Mouse (Mus musculus): Measurements from ENCODE around the gene Tktl2. TPM values are rescaled to one million over a fixed set of nuclear protein-coding genes. Genes with fewer than 3 reads are reported as not detected.

Tktl2 gene
- not detected in 2 replicates for polyA plus RNA-seq (2016; fragmentation: Nextera tagmentation; extraction: Ambion mirVana)

- Histone ChIP-seq H3K4me1 (no peaks in the 10 kb centered on the region), H3K4me3 (no peak within 1 kb of the TSS), H3K36me3 (replicated peaks) (no peaks in the 10 kb centered on the region), H3K9me3 (no peaks in the 10 kb centered on the region; the same call in 1 of the 2 replicates), H3K27ac (no peak within 1 kb of the TSS), H3K27me3 (ENCODE audit: poor library complexity, severe bottlenecking) (no peaks in the 10 kb centered on the region)
- WGBS, result 97% methylated on average over 22 of the region's 22 CpGs
- DNase-seq (ENCODE audit: extremely low spot score, low spot score), result no peak
These were observed at the start of gene Tktl2 for GRCm38 (mm10) chr8:66511537-66511936. TSS of gene Tktl2 (plus strand) at chr8:66511756.

- Histone ChIP-seq H3K36me3 (replicated peaks) (peaks cover 3% of the 10 kb centered on the region), H3K27me3 (ENCODE audit: poor library complexity, severe bottlenecking) (no peaks in the 10 kb centered on the region), H3K27ac (no peak overlapping the region), H3K9me3 (no peaks in the 10 kb centered on the region), H3K4me3 (no peak overlapping the region), H3K4me1 (peaks cover 10% of the 10 kb centered on the region; the same call in 1 of the 2 replicates)
- no peak for DNase-seq (ENCODE audit: extremely low spot score, low spot score)
- 85% methylated on average over 3 of the region's 3 CpGs for WGBS
These were observed 41.7 kb upstream of the Tktl2 start for GRCm38 (mm10) chr8:66469821-66470220.

GRCm38 (mm10) chr8:66476880-66477279, 34.7 kb upstream of the Tktl2 start:
- WGBS, result over 99% methylated on average over 3 of the region's 3 CpGs
- peaks cover 70% of the 10 kb centered on the region for H3K36me3 ChIP-seq (replicated peaks)
- H3K9me3 ChIP-seq, result no peaks in the 10 kb centered on the region
- no peak overlapping the region for H3K27ac ChIP-seq
- DNase-seq (ENCODE audit: extremely low spot score, low spot score), result no peak
- peaks cover 10% of the 10 kb centered on the region; the same call in 1 of the 2 replicates for H3K4me1 ChIP-seq
- H3K27me3 ChIP-seq (ENCODE audit: poor library complexity, severe bottlenecking), result no peaks in the 10 kb centered on the region
- H3K4me3 ChIP-seq, result no peak overlapping the region

- H3K27ac ChIP-seq, result peak within 1 kb of the TSS; percentile 90
- H3K4me3 ChIP-seq, result peak within 1 kb of the TSS; percentile 92
- under 1% methylated on average over 45 of the region's 45 CpGs for WGBS
These were observed 25.3 kb upstream of the Tktl2 start, which contains the start of gene Tma16 for GRCm38 (mm10) chr8:66486084-66486763. TSS of gene Tma16 (minus strand) at chr8:66486530.

GRCm38 (mm10) chr8:66488556-66488955, 23.0 kb upstream of the Tktl2 start:
- H3K27ac ChIP-seq, result no peak overlapping the region
- no peak for DNase-seq (ENCODE audit: extremely low spot score, low spot score)
- H3K4me1 ChIP-seq, result peaks cover 18% of the 10 kb centered on the region
- no peaks in the 10 kb centered on the region for H3K27me3 ChIP-seq (ENCODE audit: poor library complexity, severe bottlenecking)
- no peaks in the 10 kb centered on the region for H3K9me3 ChIP-seq
- WGBS, result 51% methylated on average over 3 of the region's 3 CpGs
- no peak overlapping the region for H3K4me3 ChIP-seq
- H3K36me3 ChIP-seq (replicated peaks), result peaks cover 7% of the 10 kb centered on the region; the same call in 1 of the 2 replicates

More at GRCm38 (mm10) chr8:66486084-66486763, 25.3 kb upstream of the Tktl2 start, which contains the start of gene Tma16:
- H3K9me3 ChIP-seq, result no peaks in the 10 kb centered on the region
- no peaks in the 10 kb centered on the region for H3K27me3 ChIP-seq (ENCODE audit: poor library complexity, severe bottlenecking)
- peak; percentile 87 for DNase-seq (ENCODE audit: extremely low spot score, low spot score)
- H3K36me3 ChIP-seq (replicated peaks), result peaks cover 30% of the 10 kb centered on the region
- peaks cover 18% of the 10 kb centered on the region for H3K4me1 ChIP-seq

- H3K4me3 ChIP-seq, result no peak overlapping the region
- DNase-seq (ENCODE audit: extremely low spot score, low spot score), result no peak
- H3K4me1 ChIP-seq, result peaks cover 4% of the 10 kb centered on the region
- no peak overlapping the region for H3K27ac ChIP-seq
- no peaks in the 10 kb centered on the region for H3K27me3 ChIP-seq (ENCODE audit: poor library complexity, severe bottlenecking)
- no peaks in the 10 kb centered on the region for H3K9me3 ChIP-seq
- 91% methylated on average over 4 of the region's 4 CpGs for WGBS
- H3K36me3 ChIP-seq (replicated peaks), result no peaks in the 10 kb centered on the region
These were observed 20.9 kb upstream of the Tktl2 start for GRCm38 (mm10) chr8:66490624-66491023.

GRCm38 (mm10) chr8:66494496-66494895, 17.1 kb upstream of the Tktl2 start:
- no peak for DNase-seq (ENCODE audit: extremely low spot score, low spot score)
- Histone ChIP-seq H3K4me1 (no peaks in the 10 kb centered on the region), H3K9me3 (no peaks in the 10 kb centered on the region), H3K4me3 (no peak overlapping the region), H3K36me3 (replicated peaks) (no peaks in the 10 kb centered on the region), H3K27me3 (ENCODE audit: poor library complexity, severe bottlenecking) (no peaks in the 10 kb centered on the region; the same call in 1 of the 2 replicates), H3K27ac (no peak overlapping the region)
- WGBS, result 81% methylated on average over 2 of the region's 2 CpGs

- no peak overlapping the region for H3K4me3 ChIP-seq
- H3K4me1 ChIP-seq, result no peaks in the 10 kb centered on the region
- no peaks in the 10 kb centered on the region; the same call in 1 of the 2 replicates for H3K27me3 ChIP-seq (ENCODE audit: poor library complexity, severe bottlenecking)
- H3K27ac ChIP-seq, result no peak overlapping the region
- H3K9me3 ChIP-seq, result no peaks in the 10 kb centered on the region
- no peaks in the 10 kb centered on the region for H3K36me3 ChIP-seq (replicated peaks)
- DNase-seq (ENCODE audit: extremely low spot score, low spot score), result peak; percentile 62
- WGBS, result 7% methylated on average over 8 of the region's 8 CpGs
These were observed 15.8 kb upstream of the Tktl2 start for GRCm38 (mm10) chr8:66495726-66496125.

- 44% methylated on average over 4 of the region's 4 CpGs for WGBS
- no peak overlapping the region for H3K27ac ChIP-seq
- H3K9me3 ChIP-seq, result no peaks in the 10 kb centered on the region
- no peaks in the 10 kb centered on the region; the same call in 1 of the 2 replicates for H3K27me3 ChIP-seq (ENCODE audit: poor library complexity, severe bottlenecking)
- H3K4me3 ChIP-seq, result no peak overlapping the region
- no peak for DNase-seq (ENCODE audit: extremely low spot score, low spot score)
- no peaks in the 10 kb centered on the region for H3K4me1 ChIP-seq
- H3K36me3 ChIP-seq (replicated peaks), result no peaks in the 10 kb centered on the region
These were observed 14.5 kb upstream of the Tktl2 start for GRCm38 (mm10) chr8:66496998-66497577.

GRCm38 (mm10) chr8:66503381-66503780, 8.2 kb upstream of the Tktl2 start:
- Histone ChIP-seq H3K27ac (no peak overlapping the region), H3K4me3 (no peak overlapping the region), H3K9me3 (no peaks in the 10 kb centered on the region), H3K4me1 (no peaks in the 10 kb centered on the region), H3K36me3 (replicated peaks) (no peaks in the 10 kb centered on the region), H3K27me3 (ENCODE audit: poor library complexity, severe bottlenecking) (no peaks in the 10 kb centered on the region)
- DNase-seq (ENCODE audit: extremely low spot score, low spot score), result no peak
- whole genome bisulfite sequencing, result 87% methylated on average over 2 of the region's 2 CpGs

- H3K4me1 ChIP-seq, result no peaks in the 10 kb centered on the region
- 80% methylated on average over 2 of the region's 2 CpGs for WGBS
These were observed 7.6 kb downstream of the Tktl2 start for GRCm38 (mm10) chr8:66519149-66519548.

GRCm38 (mm10) chr8:66520576-66520975, 9.0 kb downstream of the Tktl2 start:
- H3K27ac ChIP-seq, result no peak overlapping the region
- no peaks in the 10 kb centered on the region for H3K27me3 ChIP-seq (ENCODE audit: poor library complexity, severe bottlenecking)
- H3K4me1 ChIP-seq, result no peaks in the 10 kb centered on the region

More at GRCm38 (mm10) chr8:66519149-66519548, 7.6 kb downstream of the Tktl2 start:
- DNase-seq (ENCODE audit: extremely low spot score, low spot score), result no peak
- H3K27ac ChIP-seq, result no peak overlapping the region
- no peak overlapping the region for H3K4me3 ChIP-seq
- no peaks in the 10 kb centered on the region for H3K36me3 ChIP-seq (replicated peaks)
- H3K27me3 ChIP-seq (ENCODE audit: poor library complexity, severe bottlenecking), result no peaks in the 10 kb centered on the region
- H3K9me3 ChIP-seq, result no peaks in the 10 kb centered on the region

GRCm38 (mm10) chr8:66550092-66550491, 38.5 kb downstream of the Tktl2 start:
- WGBS, result 26% methylated on average over 7 of the region's 7 CpGs
- no peak for DNase-seq (ENCODE audit: extremely low spot score, low spot score)
- H3K27me3 ChIP-seq (ENCODE audit: poor library complexity, severe bottlenecking), result no peaks in the 10 kb centered on the region
- no peaks in the 10 kb centered on the region for H3K9me3 ChIP-seq
- H3K4me1 ChIP-seq, result no peaks in the 10 kb centered on the region
- H3K4me3 ChIP-seq, result no peak overlapping the region
- no peak overlapping the region for H3K27ac ChIP-seq
- H3K36me3 ChIP-seq (replicated peaks), result no peaks in the 10 kb centered on the region

More at GRCm38 (mm10) chr8:66520576-66520975, 9.0 kb downstream of the Tktl2 start:
- H3K9me3 ChIP-seq, result no peaks in the 10 kb centered on the region
- no peaks in the 10 kb centered on the region for H3K36me3 ChIP-seq (replicated peaks)
- no peak for DNase-seq (ENCODE audit: extremely low spot score, low spot score)
- no peak overlapping the region for H3K4me3 ChIP-seq

Measured in forebrain, embryonic 10.5 days (tissue).